Mouse (Mus musculus): ENCODE results near the gene Gpr75. TPM values are rescaled to one million over a fixed set of nuclear protein-coding genes. Genes with fewer than 3 reads are reported as not detected.

Gpr75 gene
- not detected for polyA plus RNA-seq (2017; shearing (Covaris generic))

DNA sequence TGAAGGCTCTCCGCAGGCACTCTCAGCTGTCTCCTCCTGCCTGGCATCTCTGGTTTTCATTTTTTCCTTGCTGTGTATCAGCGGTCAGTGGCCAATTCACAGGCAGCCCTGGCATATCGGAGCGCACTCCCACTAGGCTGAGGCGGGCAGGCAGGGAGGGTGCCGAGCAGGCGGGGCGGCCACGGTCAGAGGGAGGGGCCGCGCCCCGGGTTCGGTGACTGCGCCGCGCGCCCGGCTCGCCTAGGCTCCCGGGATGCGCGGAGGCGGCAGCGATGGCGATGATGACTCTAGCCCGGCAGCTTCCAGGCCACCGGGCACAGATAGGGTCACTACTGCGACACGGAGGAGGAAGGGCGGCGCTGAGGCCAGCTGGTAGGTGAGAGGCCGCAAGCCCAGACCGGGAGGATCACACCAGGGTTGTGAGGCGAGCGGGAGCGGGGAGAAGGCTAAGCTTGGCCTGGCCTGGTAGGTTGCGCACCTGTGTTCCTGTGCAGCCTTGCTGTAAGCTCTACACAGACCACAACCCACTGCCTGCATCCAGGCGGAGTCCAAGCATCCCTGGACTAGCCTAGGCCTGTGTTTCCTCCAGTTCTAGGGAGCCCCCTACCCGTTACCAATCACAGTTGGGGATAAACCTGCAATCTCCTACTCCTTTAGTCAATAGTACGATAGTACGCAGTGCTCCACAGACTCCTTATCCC lies at the start of gene Gpr75, which contains the start of gene Asb3:
Gpr75 (plus strand) TSS at position 188 of the 701 bp plus-strand sequence.
Asb3 (plus strand) TSS at position 246 of the 701 bp plus-strand sequence.

Other genes with a start within 250 kb of the Gpr75 start
- gene Acyp2, start 235.8 kb upstream of the Gpr75 start, polyA plus RNA-seq (2017; shearing (Covaris generic)): not detected
- 18.9 TPM for gene Psme4, start 113.6 kb upstream of the Gpr75 start, polyA plus RNA-seq (2017; shearing (Covaris generic))
- 37.2 TPM for gene Asb3, start 58 bp downstream of the Gpr75 start, polyA plus RNA-seq (2017; shearing (Covaris generic))
- 4.7 TPM for gene Erlec1, start 69.0 kb downstream of the Gpr75 start, polyA plus RNA-seq (2017; shearing (Covaris generic))
- 4.4 TPM for gene Chac2, start 101.0 kb downstream of the Gpr75 start, polyA plus RNA-seq (2017; shearing (Covaris generic))